Mouse (Mus musculus) granulocyte monocyte progenitor cell, adult 5-6 weeks (primary cell): ENCODE results near the gene Taf8. TPM values are rescaled to one million over a fixed set of nuclear protein-coding genes. Genes with fewer than 3 reads are reported as not detected.

Experiments used
- ATAC-seq: replicated peaks from 2 replicates; pipeline ENCODE4 v1.8.0; 2016; ENCODE audit warnings: mild to moderate bottlenecking, moderate TSS enrichment, inconsistent platforms; ENCODE audit not compliant: poor library complexity, severe bottlenecking
- total RNA-seq, 2 experiments: library from RNA; stranded (forward) in 1 of 2; stranded (reverse) in 1 of 2; fragments of 200-712, 200-1000 nt in 1 of 2; fragments of >200 nt in 1 of 2; fragmentation: Nextera tagmentation in 1 of 2; gene quantifications; 2 replicates each; pipeline ENCODE4 v1.2.3; 2014 to 2017

Gene Taf8
- total RNA-seq, 2 experiments from 2014 or later = 13.9 to 34.7 TPM

DNA sequence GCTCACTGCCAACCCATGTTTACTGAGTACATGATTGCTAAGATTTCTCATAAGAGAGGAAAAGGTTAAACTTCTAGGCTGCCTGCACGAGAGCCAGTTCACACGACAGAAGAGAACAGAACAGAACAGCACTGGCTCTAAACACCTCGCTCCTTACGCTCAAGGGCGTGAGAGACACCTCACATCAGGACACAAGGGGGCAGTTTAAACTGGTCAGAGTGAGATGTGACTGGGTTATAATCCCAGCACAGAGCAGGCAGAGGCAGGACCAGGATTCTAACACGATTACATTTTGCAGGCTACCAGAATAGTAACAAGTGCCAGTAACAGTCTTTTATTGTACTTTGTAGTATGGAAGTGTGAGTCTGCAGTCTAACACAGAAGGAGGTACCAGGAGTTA, 9.4 kb downstream of the Taf8 start:
- no peak for ATAC-seq

DNA sequence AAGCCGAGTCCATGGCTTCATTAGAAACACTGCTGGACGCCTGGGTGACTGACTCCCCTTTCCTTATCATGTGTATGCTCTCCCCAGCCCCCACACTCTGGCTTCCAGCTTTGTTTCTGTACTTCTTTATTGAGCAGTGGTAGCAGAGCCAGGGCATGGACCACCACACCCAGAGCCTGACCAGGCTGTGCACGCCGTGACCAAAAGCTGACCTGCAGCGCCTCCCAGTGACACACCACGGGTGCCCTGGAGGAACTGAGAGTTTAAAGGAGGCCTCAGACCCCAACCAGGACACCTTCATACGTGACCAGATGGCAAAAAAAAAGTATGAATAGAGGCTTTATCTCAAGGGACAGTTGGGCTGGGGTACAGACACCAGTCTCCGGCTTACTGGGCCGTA, 11.3 kb downstream of the Taf8 start:
- ATAC-seq = no peak

DNA sequence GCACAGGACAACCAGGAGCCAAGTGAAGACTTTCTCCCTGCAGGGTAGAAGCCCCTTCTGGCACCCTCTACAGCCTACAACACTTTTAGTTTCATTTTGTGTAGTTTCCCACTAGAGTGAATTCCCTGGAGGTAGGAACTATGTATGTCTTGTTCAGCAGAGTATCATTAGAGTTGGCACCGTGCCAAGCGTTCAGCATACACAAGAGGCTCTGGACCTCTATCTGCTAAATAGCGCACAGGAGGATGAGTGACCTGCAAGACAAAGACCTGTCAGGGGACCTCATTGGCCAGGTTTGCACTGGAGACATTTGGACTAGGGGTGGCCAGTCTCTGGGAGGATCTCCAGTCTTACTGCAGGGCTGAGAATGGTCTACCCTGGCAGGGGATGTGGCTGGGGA, 16.3 kb downstream of the Taf8 start:
- ATAC-seq = no peak

DNA sequence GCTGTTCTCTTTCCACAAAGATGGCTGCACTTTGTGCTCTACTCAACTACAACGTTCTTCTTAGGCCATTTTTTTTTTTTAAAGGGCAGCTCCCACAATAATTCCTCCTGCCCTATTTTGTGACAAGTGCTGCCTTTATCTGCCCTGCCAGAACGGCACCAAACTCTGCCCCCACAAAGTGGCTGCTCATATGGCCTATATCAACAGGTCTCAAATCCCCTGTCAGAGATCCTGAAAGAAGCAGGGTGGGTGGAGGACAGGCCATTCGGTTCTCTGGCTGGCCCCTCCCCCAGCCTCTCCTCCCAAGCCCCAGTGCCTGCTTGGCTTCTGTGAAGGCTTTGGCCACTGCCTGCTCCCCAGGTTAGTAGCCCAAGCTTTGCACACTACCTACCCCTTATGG, 17.1 kb downstream of the Taf8 start:
- no peak for ATAC-seq

DNA sequence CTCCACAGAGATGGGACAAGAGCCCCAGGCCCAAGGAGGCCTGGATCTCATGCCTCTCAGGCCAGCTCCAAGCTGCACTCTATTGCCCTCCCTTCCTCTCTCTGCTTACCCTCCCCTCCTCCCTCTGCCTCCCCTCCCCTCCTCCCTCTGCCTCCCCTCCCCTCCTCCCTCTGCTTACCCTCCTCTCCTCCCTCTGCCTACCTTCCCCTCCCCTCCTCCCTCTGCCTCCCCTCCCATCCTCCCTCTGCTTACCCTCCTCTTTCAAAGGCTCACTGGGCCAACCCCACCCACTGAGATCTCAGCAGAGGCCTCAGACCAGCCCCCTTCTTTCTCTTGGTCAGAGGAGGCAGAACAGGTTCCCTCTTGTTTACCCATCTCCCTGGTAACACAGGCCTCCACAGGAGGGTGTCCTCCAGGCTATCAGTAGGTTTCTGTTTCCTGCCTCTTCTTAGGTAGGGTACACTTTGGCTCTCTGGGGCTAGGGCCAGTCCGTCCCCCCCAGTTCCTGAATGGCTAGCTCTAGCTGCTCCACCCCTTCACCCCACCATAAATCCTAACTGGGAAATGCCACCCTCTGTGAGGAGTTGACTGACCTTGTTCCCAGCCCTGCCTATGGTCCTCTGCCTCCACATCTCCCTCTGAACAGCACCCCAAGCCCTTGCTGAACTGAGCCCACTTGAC, 17.7 kb downstream of the Taf8 start:
- ATAC-seq = peak; percentile 42; the same call in 1 of the 2 replicates

DNA sequence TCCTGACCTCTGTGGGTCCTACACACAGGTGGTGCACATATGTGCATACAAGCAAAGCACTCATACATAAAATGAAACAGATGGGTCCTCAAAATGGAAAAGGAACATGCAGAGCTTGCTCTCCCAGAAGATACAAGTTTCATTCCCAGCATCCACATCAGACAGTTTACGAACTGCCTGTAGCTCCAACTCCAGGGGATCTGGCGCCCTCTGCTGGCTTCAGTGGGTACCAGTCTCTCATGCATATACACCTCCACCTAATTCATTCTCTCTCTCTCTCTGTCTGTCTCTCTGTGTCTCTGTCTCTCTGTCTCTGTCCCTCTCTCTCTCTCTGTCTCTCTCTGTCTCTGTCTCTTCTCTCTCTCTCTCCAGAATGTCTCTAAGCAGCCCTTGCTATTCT, 19.7 kb downstream of the Taf8 start:
- ATAC-seq = peak; percentile 78

- no peak for ATAC-seq
Observed at GRCm38 (mm10) chr17:47479887-47480286, 22.2 kb downstream of the Taf8 start.

DNA sequence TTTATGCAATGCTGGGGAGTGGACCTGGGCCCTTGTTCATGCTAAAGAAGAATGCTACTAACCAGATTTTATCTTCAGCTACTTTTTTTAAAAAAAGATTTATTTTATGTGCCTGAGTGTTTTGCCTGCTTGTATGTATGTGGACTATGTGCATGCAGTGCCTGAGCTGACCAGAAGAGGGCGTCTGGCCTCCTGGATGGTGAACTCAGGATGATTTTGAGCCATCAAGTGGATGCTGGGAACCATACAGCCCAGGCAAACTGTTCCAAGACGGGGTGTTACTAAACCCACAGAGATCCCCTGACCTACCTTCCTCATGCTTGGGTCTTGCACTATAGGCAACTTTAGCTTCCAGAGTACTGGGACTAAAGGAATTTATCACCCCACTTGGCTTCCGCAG, 26.4 kb downstream of the Taf8 start:
- ATAC-seq = no peak

DNA sequence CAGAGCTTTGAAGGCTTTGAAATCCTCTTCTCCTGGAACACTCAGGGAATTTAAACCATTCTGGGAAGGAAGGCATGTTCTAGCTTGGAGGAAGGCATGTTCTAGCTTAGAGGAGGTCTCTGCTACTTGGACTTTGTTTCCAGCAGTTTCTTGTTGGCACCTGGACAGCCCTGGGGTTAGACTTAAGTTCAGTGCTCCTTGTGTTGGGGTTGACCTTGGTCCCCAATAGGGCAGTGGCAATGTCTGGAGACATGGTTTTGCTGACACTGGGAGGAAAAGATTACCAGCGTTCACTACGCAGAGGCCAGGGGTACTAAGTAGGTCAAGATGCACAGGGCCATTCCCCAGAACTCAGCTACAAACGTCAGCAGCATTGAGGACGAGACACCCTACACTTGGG, 26.9 kb downstream of the Taf8 start:
- no peak for ATAC-seq

- ATAC-seq = no peak
Observed at GRCm38 (mm10) chr17:47474250-47474649, 27.8 kb downstream of the Taf8 start.

DNA sequence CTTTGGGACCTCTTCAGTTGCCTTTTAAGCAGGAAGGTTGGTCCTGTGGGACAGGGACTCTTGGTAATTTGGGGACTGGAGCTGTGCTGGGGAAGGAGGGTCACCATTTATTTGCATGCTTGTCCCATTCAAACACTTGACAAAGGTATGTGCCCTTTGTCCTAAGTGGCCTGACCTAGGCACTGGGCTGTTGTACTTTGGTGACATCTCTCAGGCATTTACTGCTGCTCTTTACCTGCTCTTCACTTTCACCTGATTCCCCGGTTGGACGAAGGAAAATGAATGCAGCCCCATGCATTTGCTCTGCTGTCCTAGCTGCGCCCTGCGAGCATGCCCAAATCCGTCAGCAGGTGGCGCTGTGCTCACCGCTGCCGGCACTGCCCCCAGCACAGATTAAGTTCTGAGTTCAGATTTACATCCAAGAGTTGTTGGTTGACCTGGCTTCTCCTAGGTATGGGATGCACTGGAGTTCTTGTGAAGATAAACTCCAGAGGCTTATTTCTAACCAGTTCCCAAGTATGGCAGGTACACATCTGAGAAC, 28.6 kb downstream of the Taf8 start:
- peak; percentile 78 for ATAC-seq

- no peak for ATAC-seq
Observed at GRCm38 (mm10) chr17:47472435-47473350, 29.4 kb downstream of the Taf8 start.

DNA sequence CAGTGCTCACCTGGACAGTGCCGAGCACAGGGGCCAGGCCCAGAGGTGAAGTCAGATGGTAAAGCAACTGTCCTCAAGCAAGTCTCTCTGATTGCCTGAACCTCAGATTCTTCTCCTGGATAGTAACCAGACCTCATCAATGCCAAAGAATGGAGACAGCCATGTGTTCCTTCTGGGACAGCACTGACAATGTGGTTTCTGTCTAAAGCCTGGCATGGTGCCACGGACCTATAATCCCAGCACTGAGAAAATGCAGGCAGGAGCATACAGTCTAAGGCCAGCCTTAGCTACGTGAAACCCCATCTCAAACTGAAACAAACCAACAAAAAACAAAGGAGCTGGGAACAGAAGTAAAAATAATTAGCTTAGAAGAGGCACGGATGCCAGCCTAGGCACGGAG, 31.4 kb downstream of the Taf8 start:
- ATAC-seq = no peak

- no peak for ATAC-seq
Observed at GRCm38 (mm10) chr17:47470121-47470520, 32.0 kb downstream of the Taf8 start.

- ATAC-seq = no peak
Observed at GRCm38 (mm10) chr17:47469642-47470041, 32.5 kb downstream of the Taf8 start.

DNA sequence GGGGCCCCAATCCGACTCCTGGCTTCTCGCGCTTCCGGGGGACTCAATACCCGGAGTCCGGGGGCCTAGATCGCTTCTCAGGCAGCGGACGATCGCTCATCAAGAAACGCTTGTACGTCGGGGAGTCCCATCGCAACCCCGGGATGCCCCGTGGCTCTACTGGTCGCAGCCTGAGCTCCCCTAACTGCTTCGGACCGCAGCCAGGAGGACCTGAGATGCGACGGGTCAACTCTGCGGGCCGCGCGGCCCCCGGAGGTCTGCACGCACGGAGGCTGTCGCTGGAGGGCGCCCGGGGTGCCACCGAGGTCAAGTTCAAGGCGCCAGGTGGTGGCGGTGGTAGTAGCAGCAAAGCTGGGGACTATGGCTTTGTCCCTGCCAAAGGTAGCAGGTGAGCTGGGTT, 33.6 kb downstream of the Taf8 start:
- ATAC-seq = no peak

- no peak for ATAC-seq
Observed at GRCm38 (mm10) chr17:47468063-47468462, 34.0 kb downstream of the Taf8 start.

DNA sequence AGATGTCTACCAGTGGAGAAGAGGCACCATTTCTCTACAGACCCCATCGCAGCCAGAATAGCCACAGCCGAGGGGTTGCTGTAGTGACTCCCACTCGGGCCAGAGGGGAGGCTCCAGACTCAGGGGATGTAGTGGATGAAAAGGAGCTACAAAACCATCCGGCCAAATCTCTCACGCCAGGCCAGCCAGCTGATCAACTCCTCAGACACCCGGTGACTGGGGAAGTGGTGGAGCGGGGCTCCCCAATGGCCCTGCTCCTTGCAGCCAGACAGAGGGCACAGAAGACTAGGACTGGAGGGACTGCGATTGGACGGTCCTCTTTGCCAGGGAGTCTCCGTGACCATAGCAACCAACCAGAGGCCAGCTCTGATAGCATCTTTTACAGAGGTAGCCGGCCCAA, 34.4 kb downstream of the Taf8 start:
- no peak for ATAC-seq

GRCm38 (mm10) chr17:47466284-47466683, 35.8 kb downstream of the Taf8 start:
- no peak for ATAC-seq

- ATAC-seq = no peak
Observed at GRCm38 (mm10) chr17:47465016-47465415, 37.1 kb downstream of the Taf8 start.

DNA sequence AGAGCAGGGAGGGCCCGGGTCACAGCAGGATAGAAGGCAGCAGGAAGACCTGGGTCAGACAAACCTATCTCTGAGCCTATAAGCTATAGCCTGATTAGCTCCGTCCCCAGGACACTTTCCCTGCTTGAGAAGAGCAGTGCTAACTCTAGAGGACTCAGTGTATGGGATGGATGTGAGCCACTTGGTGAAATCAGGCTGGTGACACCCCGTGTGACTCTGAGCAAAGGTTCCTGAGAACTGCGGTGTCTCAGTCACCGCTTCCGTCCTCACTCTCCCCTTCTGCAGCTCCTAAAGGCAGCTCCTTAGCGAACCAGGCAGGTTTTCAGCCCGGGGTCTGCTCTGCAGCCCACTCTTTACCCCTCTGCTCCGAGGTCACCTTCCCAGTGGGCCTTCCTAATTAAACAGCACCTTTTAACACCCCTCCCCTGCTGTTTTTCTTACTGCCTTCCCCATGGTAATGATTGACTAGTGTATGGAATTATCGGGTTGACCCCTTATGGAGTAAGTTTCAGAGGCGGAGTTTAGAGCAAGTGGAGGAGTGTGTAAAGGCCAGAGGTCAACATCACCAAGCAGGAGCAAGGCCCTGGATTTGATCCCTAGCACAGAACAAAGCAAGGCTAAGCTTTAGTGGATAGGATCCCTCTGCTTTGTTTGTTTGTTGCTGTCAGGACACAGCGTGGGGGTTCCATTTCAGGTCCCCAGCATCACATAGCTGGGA, 37.7 kb downstream of the Taf8 start:
- ATAC-seq = no peak
